Mouse (Mus musculus) mouse trophoblast stem cell (cell line): ENCODE results near the gene Kcnk13.

Experiments used
- in situ Hi-C, 2 experiments: fragments of 300-500 bp; cut with MseI, MboI; formaldehyde crosslinking; loops; 2 replicates in 1 of 2; 3 replicates in 1 of 2; pipeline ENCODE4 v1.15.1; 2025

The Kcnk13 gene

GRCm38 (mm10) chr12:100015146-100015545, 50.8 kb downstream of the Kcnk13 start:
- in situ Hi-C loops, result no loop called here

- in situ Hi-C loops, result no loop called here
Measured at GRCm38 (mm10) chr12:100017709-100018108, 53.4 kb downstream of the Kcnk13 start.

GRCm38 (mm10) chr12:100022490-100022889, 58.2 kb downstream of the Kcnk13 start:
- in situ Hi-C loops, result no loop called here

GRCm38 (mm10) chr12:100023821-100024365, 59.6 kb downstream of the Kcnk13 start:
- in situ Hi-C loops, result no loop called here

- in situ Hi-C loops, result no loop called here
Measured at GRCm38 (mm10) chr12:100025675-100026074, 61.4 kb downstream of the Kcnk13 start.

- in situ Hi-C loops, result no loop called here
Measured at GRCm38 (mm10) chr12:100026715-100027245, 62.5 kb downstream of the Kcnk13 start.

- in situ Hi-C loops, result no loop called here
Measured at GRCm38 (mm10) chr12:100027281-100027680, 63.0 kb downstream of the Kcnk13 start.

GRCm38 (mm10) chr12:100031681-100032080, 67.4 kb downstream of the Kcnk13 start:
- in situ Hi-C loops, result no loop called here

- in situ Hi-C loops, result no loop called here
Measured at GRCm38 (mm10) chr12:100032521-100032920, 68.2 kb downstream of the Kcnk13 start.

- in situ Hi-C loops, result no loop called here
Measured at GRCm38 (mm10) chr12:100038741-100039262, 74.5 kb downstream of the Kcnk13 start.

GRCm38 (mm10) chr12:100042116-100042515, 77.8 kb downstream of the Kcnk13 start:
- in situ Hi-C loops, result no loop called here

GRCm38 (mm10) chr12:100044704-100045103, 80.4 kb downstream of the Kcnk13 start:
- in situ Hi-C loops, result no loop called here

- in situ Hi-C loops, result no loop called here
Measured at GRCm38 (mm10) chr12:100050552-100050951, 86.3 kb downstream of the Kcnk13 start.

- in situ Hi-C loops, result no loop called here
Measured at GRCm38 (mm10) chr12:100053617-100054016, 89.3 kb downstream of the Kcnk13 start.

- in situ Hi-C loops, result no loop called here
Measured at GRCm38 (mm10) chr12:100061071-100061470, 96.8 kb downstream of the Kcnk13 start.

GRCm38 (mm10) chr12:100061826-100062225, 97.5 kb downstream of the Kcnk13 start:
- in situ Hi-C loops, result no loop called here

GRCm38 (mm10) chr12:100062584-100062983, 98.3 kb downstream of the Kcnk13 start:
- in situ Hi-C loops, result no loop called here

GRCm38 (mm10) chr12:100065109-100065508, 100.8 kb downstream of the Kcnk13 start:
- in situ Hi-C loops, result no loop called here

- in situ Hi-C loops, result no loop called here
Measured at GRCm38 (mm10) chr12:100067477-100067876, 103.2 kb downstream of the Kcnk13 start.

GRCm38 (mm10) chr12:100073201-100073672, 108.9 kb downstream of the Kcnk13 start:
- in situ Hi-C loops, result no loop called here

- in situ Hi-C loops, result no loop called here
Measured at GRCm38 (mm10) chr12:100075715-100076114, 111.4 kb downstream of the Kcnk13 start.

- in situ Hi-C loops, result no loop called here
Measured at GRCm38 (mm10) chr12:100079636-100080286, 115.5 kb downstream of the Kcnk13 start.

- in situ Hi-C loops, result no loop called here
Measured at GRCm38 (mm10) chr12:100088026-100088425, 123.7 kb downstream of the Kcnk13 start.
